Comparison of ENCODE assay signal across 12 mouse cellular contexts in the genomic region with DNA sequence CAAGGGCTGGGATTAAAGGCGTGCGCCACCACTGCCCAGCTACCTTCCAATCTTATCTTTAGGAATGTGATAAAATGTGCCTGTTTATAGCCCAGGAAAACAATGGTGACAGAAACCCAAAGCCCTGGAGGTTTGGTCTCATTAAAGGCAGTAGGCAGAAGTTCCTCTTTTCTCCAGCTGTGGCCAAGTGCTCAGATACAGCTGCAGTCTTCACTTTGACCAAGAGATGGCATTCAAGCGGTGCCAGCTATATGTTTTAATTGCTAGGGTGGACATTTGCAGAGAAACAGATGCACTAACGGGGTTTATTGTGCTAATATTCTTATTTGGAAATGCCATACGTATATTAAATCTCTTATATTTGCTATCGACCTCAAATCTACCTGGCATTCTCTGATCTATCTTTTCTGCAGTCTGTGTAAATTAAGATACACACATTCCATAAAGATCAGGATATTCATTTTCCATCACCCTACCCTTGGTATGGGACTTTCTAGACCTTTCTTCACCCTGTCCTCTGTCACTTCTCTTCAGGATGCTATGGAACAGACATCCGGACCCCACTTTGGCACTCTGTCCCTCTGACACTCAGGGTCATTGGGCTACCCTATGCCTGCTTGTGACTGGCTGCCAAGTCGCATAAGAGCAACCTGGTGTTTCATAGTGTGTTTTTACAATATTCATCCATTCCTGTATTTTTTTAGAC. TPM values are rescaled to one million over a fixed set of nuclear protein-coding genes. Genes with fewer than 3 reads are reported as not detected.
DNase-seq lines count a peak whose midpoint lies in the region; ATAC-seq lines count a peak whose summit lies in the region.
"Had no signal": no experiment of that assay in that cellular context is flagged by ENCODE, and none has a peak within 500 bp of the region (broad histone marks: within the 10 kb centered on the region; RNA-seq: fewer than 3 reads in every experiment).

No protein-coding gene starts in this region.

- no peaks in the 10 kb centered on the region for H3K27me3 ChIP-seq in neural tube, embryonic 14.5 days (ENCODE audit: control insufficient read depth, insufficient read depth, low read length)
- H3K27me3 ChIP-seq in neural tube, embryonic 15.5 days (replicated peaks): no peaks in the 10 kb centered on the region
- H3K27me3 ChIP-seq in liver, embryonic 11.5 days (replicated peaks; ENCODE audit: control insufficient read depth, insufficient read depth, low read length): no peaks in the 10 kb centered on the region

- no peak overlapping the region for H3K4me3 ChIP-seq in neural tube, embryonic 14.5 days (ENCODE audit: low read depth, low read length)
- H3K4me3 ChIP-seq in neural tube, embryonic 15.5 days (replicated peaks): no peak overlapping the region
- no peak overlapping the region for H3K4me3 ChIP-seq in liver, embryonic 11.5 days (ENCODE audit: low read depth, low read length)

- H3K27ac ChIP-seq in neural tube, embryonic 14.5 days (ENCODE audit: low read depth, low read length): no peak overlapping the region
- no peak overlapping the region for H3K27ac ChIP-seq in neural tube, embryonic 15.5 days (replicated peaks)
- no peak overlapping the region for H3K27ac ChIP-seq in liver, embryonic 11.5 days (ENCODE audit: low read depth, low read length)

- H3K9ac ChIP-seq in neural tube, embryonic 14.5 days (replicated peaks; ENCODE audit: low read depth, low read length): no peak overlapping the region
- no peak overlapping the region for H3K9ac ChIP-seq in neural tube, embryonic 15.5 days (replicated peaks)
- no peak overlapping the region for H3K9ac ChIP-seq in liver, embryonic 11.5 days (ENCODE audit: low read depth, low read length)

- no peak for DNase-seq in liver, embryonic 11.5 days (ENCODE audit: low spot score)
- DNase-seq in right cerebral cortex, adult 18-20 months: no peak
- DNase-seq in layer of hippocampus, adult 11-12 months (ENCODE audit: low spot score): no peak
- no peak for DNase-seq in gastrocnemius, adult 18-20 months (ENCODE audit: low spot score)

- H3K4me1 ChIP-seq in neural tube, embryonic 14.5 days (ENCODE audit: control insufficient read depth, insufficient read depth, low read length): no peaks in the 10 kb centered on the region
- H3K4me1 ChIP-seq in neural tube, embryonic 15.5 days: no peaks in the 10 kb centered on the region
- no peaks in the 10 kb centered on the region for H3K4me1 ChIP-seq in liver, embryonic 11.5 days (replicated peaks; ENCODE audit: control insufficient read depth, insufficient read depth, low read length)

- H3K36me3 ChIP-seq in neural tube, embryonic 14.5 days (ENCODE audit: control insufficient read depth, insufficient read depth, low read length): no peaks in the 10 kb centered on the region
- no peaks in the 10 kb centered on the region for H3K36me3 ChIP-seq in neural tube, embryonic 15.5 days
- no peaks in the 10 kb centered on the region for H3K36me3 ChIP-seq in liver, embryonic 11.5 days (ENCODE audit: control insufficient read depth, insufficient read depth, low read length)

- WGBS in neural tube, embryonic 14.5 days: 60% methylated on average over 8 of the region's 8 CpGs
- WGBS in neural tube, embryonic 15.5 days: 61% methylated on average over 8 of the region's 8 CpGs
- WGBS in liver, embryonic 11.5 days: 58% methylated on average over 8 of the region's 8 CpGs

- no peak overlapping the region for H3K4me2 ChIP-seq in neural tube, embryonic 14.5 days (ENCODE audit: low read depth, low read length)
- H3K4me2 ChIP-seq in neural tube, embryonic 15.5 days: no peak overlapping the region
- no peak overlapping the region for H3K4me2 ChIP-seq in liver, embryonic 11.5 days

- ATAC-seq in neural tube, embryonic 14.5 days (ENCODE audit: low read depth): peak; percentile 38; the same call in 1 of the 2 replicates
- no peak for ATAC-seq in neural tube, embryonic 15.5 days (ENCODE audit: low FRiP score)
- peak; percentile 99 for ATAC-seq in common myeloid progenitor, adult 5-6 weeks (replicated peaks; ENCODE audit: low read depth, poor library complexity, severe bottlenecking)
- 0 out of 2 replicates have a peak, but pooled peaks have one; percentile 60 for ATAC-seq in liver, embryonic 11.5 days (replicated peaks; ENCODE audit: low FRiP score)
- ATAC-seq: activated CD4-positive, CD25-positive, alpha-beta regulatory T cell, adult 4 months had no signal

- H3K9me3 ChIP-seq in neural tube, embryonic 14.5 days (ENCODE audit: control insufficient read depth, low read length): no peaks in the 10 kb centered on the region
- no peaks in the 10 kb centered on the region for H3K9me3 ChIP-seq in neural tube, embryonic 15.5 days (replicated peaks)
- H3K9me3 ChIP-seq in liver, embryonic 11.5 days (ENCODE audit: control insufficient read depth, low read length): no peaks in the 10 kb centered on the region

RNA-seq across cellular contexts. Expression of gene Bex4, which starts 11.6 kb away (rescaled TPM):
- polyA plus RNA-seq in neural tube, embryonic 14.5 days (2014; fragmentation: Nextera tagmentation; extraction: Ambion mirVana): 115 and 152 TPM in 2 replicates
- polyA plus RNA-seq in neural tube, embryonic 15.5 days (2015; fragmentation: Nextera tagmentation; extraction: Ambion mirVana): 127 and 144 TPM in 2 replicates
- 25.8 and 39.1 TPM in 2 replicates for total RNA-seq in common myeloid progenitor, adult 5-6 weeks (2017)
- 307 and 310 TPM in 2 replicates for polyA plus RNA-seq in liver, embryonic 11.5 days (2014; fragmentation: Nextera tagmentation; extraction: Ambion mirVana)
- not detected for total RNA-seq in gastrocnemius, adult 18-20 months (2021)
- total RNA-seq: neutrophil, adult 5-6 weeks had no signal
- polyA plus RNA-seq: activated CD4-positive, CD25-positive, alpha-beta regulatory T cell, adult 4 months had no signal

RNA-seq across cellular contexts. Expression of gene Nxf3, which starts 42.1 kb away (rescaled TPM):
- polyA plus RNA-seq in neural tube, embryonic 14.5 days (2014; fragmentation: Nextera tagmentation; extraction: Ambion mirVana): 0.08 TPM in 1 of 2 replicates, not detected in the other
- not detected in 2 replicates for polyA plus RNA-seq in neural tube, embryonic 15.5 days (2015; fragmentation: Nextera tagmentation; extraction: Ambion mirVana)
- not detected in 2 replicates for total RNA-seq in common myeloid progenitor, adult 5-6 weeks (2017)
- 0.23 and 0.25 TPM in 2 replicates for polyA plus RNA-seq in liver, embryonic 11.5 days (2014; fragmentation: Nextera tagmentation; extraction: Ambion mirVana)
- not detected for total RNA-seq in gastrocnemius, adult 18-20 months (2021)
- total RNA-seq: heart, adult 18-20 months; neutrophil, adult 5-6 weeks had no signal
- polyA plus RNA-seq: activated CD4-positive, CD25-positive, alpha-beta regulatory T cell, adult 4 months; kidney, adult 2 months; small intestine, adult 2 months had no signal

RNA-seq across cellular contexts. Expression of gene Tceal8, which starts 45.0 kb away (rescaled TPM):
- polyA plus RNA-seq in neural tube, embryonic 14.5 days (2014; fragmentation: Nextera tagmentation; extraction: Ambion mirVana): 119 and 142 TPM in 2 replicates
- 118 and 126 TPM in 2 replicates for polyA plus RNA-seq in neural tube, embryonic 15.5 days (2015; fragmentation: Nextera tagmentation; extraction: Ambion mirVana)
- 83.7 and 101 TPM in 2 replicates for total RNA-seq in common myeloid progenitor, adult 5-6 weeks (2017)
- 236 and 244 TPM in 2 replicates for polyA plus RNA-seq in liver, embryonic 11.5 days (2014; fragmentation: Nextera tagmentation; extraction: Ambion mirVana)
- total RNA-seq in gastrocnemius, adult 18-20 months (2021): 10 to 100 TPM in 1 of 2 experiments, 1 to 10 TPM in 1; 3.7 to 10.3 TPM

RNA-seq across cellular contexts. Expression of gene Bex2, which starts 59.2 kb away (rescaled TPM):
- polyA plus RNA-seq in neural tube, embryonic 14.5 days (2014; fragmentation: Nextera tagmentation; extraction: Ambion mirVana): 610 and 698 TPM in 2 replicates
- polyA plus RNA-seq in neural tube, embryonic 15.5 days (2015; fragmentation: Nextera tagmentation; extraction: Ambion mirVana): 664 and 773 TPM in 2 replicates
- not detected in 2 replicates for total RNA-seq in common myeloid progenitor, adult 5-6 weeks (2017)
- polyA plus RNA-seq in liver, embryonic 11.5 days (2014; fragmentation: Nextera tagmentation; extraction: Ambion mirVana): 260 and 268 TPM in 2 replicates
- total RNA-seq in gastrocnemius, adult 18-20 months (2021): not detected
- total RNA-seq: heart, adult 18-20 months; neutrophil, adult 5-6 weeks had no signal
